Mouse (Mus musculus) right cerebral cortex, postnatal 14 days (tissue): ENCODE measurements around the gene Mtrex.

Experiments used
- DNase-seq: peaks from one replicate; pipeline ENCODE4 v3.0.0; 2022

The Mtrex gene

GRCm38 (mm10) chr13:112823911-112824648 is 103.1 kb downstream of the Mtrex start:
- no peak for DNase-seq

- DNase-seq: no peak
These were observed 103.8 kb downstream of the Mtrex start for GRCm38 (mm10) chr13:112823236-112823910.

GRCm38 (mm10) chr13:112822413-112822812 is 104.8 kb downstream of the Mtrex start:
- no peak for DNase-seq

GRCm38 (mm10) chr13:112818125-112818524 is 109.1 kb downstream of the Mtrex start:
- no peak for DNase-seq
